Mouse (Mus musculus) bone marrow macrophage, adult 2 months (primary cell): ENCODE results near the gene Mettl14.

Experiments used
- CTCF ChIP-seq: IDR thresholded peaks from 2 replicates; pipeline ENCODE4 v1.5.1; 2012; ENCODE audit warnings: low read depth, mild to moderate bottlenecking, low read length, moderate library complexity
- POLR2A ChIP-seq: IDR thresholded peaks from 2 replicates; pipeline ENCODE4 v1.6.1; 2012; ENCODE audit warnings: mild to moderate bottlenecking, low read depth, low read length, borderline replicate concordance

DNA sequence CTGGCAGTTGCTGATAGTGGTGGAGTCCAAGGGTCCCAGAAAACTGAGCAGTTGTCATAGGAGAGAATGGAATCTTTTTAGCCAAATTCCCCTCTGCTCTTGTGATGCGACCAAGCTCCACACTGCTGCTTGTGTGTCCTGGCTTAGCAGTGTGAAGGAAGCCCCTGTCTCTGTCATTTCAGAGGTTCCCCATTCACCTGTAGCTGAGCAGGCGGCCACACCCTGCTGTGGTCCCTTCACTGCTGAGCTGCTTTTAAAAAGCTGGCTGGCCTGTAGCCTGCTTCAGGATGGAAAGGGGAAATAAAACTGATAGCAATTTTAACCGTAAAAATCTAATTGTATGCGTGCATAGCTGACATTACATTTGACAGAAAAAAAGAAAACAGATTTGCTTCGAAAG lies 49.0 kb downstream of the Mettl14 start:
- no peak for TF ChIP-seq CTCF
- no peak for TF ChIP-seq POLR2A
